Comparison of ENCODE assay signal across 26 mouse cellular contexts in the genomic region with DNA sequence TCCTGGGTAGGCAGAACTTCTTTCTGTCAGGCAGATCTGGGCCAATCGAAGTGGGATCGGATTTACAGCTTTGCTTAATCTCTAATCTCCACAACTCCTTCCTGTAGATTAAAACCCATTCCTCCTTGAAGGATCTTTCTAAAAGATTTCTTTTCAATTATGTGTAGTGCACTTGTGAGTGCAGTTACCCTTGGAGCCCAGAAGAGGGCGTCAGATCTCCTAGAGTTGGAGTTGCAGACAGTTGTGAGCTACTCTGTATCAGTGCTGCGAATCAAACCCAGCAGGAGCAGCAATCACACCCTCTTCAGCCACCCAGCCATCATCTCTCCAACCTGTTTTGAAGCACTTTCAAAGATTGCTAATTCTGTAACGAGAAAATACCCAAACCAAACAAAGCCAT. TPM values are rescaled to one million over a fixed set of nuclear protein-coding genes. Genes with fewer than 3 reads are reported as not detected.
DNase-seq lines count a peak whose midpoint lies in the region; ATAC-seq and TF ChIP-seq lines count a peak whose summit lies in the region.
"Had no signal": no experiment of that assay in that cellular context is flagged by ENCODE, and none has a peak within 500 bp of the region (broad histone marks: within the 10 kb centered on the region; RNA-seq: fewer than 3 reads in every experiment).

No protein-coding gene starts in this region.

- no peaks in the 10 kb centered on the region for H3K36me3 ChIP-seq in intestine, postnatal 0 days (ENCODE audit: control insufficient read depth, insufficient read depth)
- H3K36me3 ChIP-seq in intestine, embryonic 16.5 days (ENCODE audit: control insufficient read depth, insufficient read depth, low read length), result no peaks in the 10 kb centered on the region
- H3K36me3 ChIP-seq in testis, adult 2 months (ENCODE audit: control insufficient read depth, insufficient read depth, low read length), result no peaks in the 10 kb centered on the region
- H3K36me3 ChIP-seq: embryonic facial prominence, embryonic 15.5 days; forebrain, embryonic 10.5 days; heart, embryonic 15.5 days; hindbrain, embryonic 13.5 days had no signal

- H3K27me3 ChIP-seq in intestine, postnatal 0 days (replicated peaks; ENCODE audit: control insufficient read depth, insufficient read depth, low read length), result no peaks in the 10 kb centered on the region
- no peaks in the 10 kb centered on the region for H3K27me3 ChIP-seq in intestine, embryonic 16.5 days (replicated peaks; ENCODE audit: control insufficient read depth, insufficient read depth, low read length)
- H3K27me3 ChIP-seq in testis, adult 2 months (ENCODE audit: control insufficient read depth, insufficient read depth, low read length), result no peaks in the 10 kb centered on the region
- H3K27me3 ChIP-seq: embryonic facial prominence, embryonic 15.5 days; heart, embryonic 15.5 days; hindbrain, embryonic 13.5 days had no signal

- H3K4me2 ChIP-seq in intestine, postnatal 0 days (replicated peaks; ENCODE audit: low read depth), result no peak overlapping the region
- H3K4me2 ChIP-seq in intestine, embryonic 16.5 days (ENCODE audit: low read depth, low read length), result no peak overlapping the region
- H3K4me2 ChIP-seq: embryonic facial prominence, embryonic 15.5 days; heart, embryonic 11.5 days; heart, embryonic 15.5 days; hindbrain, embryonic 13.5 days had no signal

- 83% methylated on average over 5 of the region's 5 CpGs for WGBS in intestine, postnatal 0 days
- 82% methylated on average over 5 of the region's 5 CpGs for WGBS in intestine, embryonic 16.5 days

- no peak overlapping the region for H3K27ac ChIP-seq in intestine, postnatal 0 days (ENCODE audit: low read depth, low read length)
- H3K27ac ChIP-seq in intestine, embryonic 16.5 days (ENCODE audit: low read length), result no peak overlapping the region
- H3K27ac ChIP-seq in testis, adult 2 months (ENCODE audit: control insufficient read depth, insufficient read depth, low read depth, low read length), result no peak overlapping the region
- H3K27ac ChIP-seq in bone marrow macrophage, adult 2 months (ENCODE audit: insufficient read depth, low read depth, low read length), result peak overlapping the region; percentile 86
- H3K27ac ChIP-seq: embryonic facial prominence, embryonic 15.5 days; forebrain, embryonic 10.5 days; gastrocnemius, adult 2 months; heart, embryonic 15.5 days; hindbrain, embryonic 13.5 days; hindbrain, postnatal 0 days had no signal

- no peak for TF ChIP-seq POLR2A in testis, adult 2 months (IDR thresholded peaks at IDR 0.05; ENCODE audit: control insufficient read depth, low read depth, low read length)
- no peak for TF ChIP-seq POLR2A in bone marrow macrophage, adult 2 months (IDR thresholded peaks at IDR 0.05; ENCODE audit: borderline replicate concordance, low read depth, low read length)

- TF ChIP-seq CTCF in intestine, postnatal 0 days (IDR thresholded peaks at IDR 0.05; ENCODE audit: low read depth), result peak; percentile 36
- peak; percentile 28; the same call in 1 of the 2 replicates for TF ChIP-seq CTCF in testis, adult 2 months (IDR thresholded peaks at IDR 0.05; ENCODE audit: control insufficient read depth, insufficient read depth, insufficient replicate concordance, low read depth, low read length)
- TF ChIP-seq CTCF in bone marrow macrophage, adult 2 months (IDR thresholded peaks at IDR 0.05; ENCODE audit: low read depth, low read length), result peak; percentile 34; the same call in 1 of the 2 replicates

- no peak overlapping the region for H3K9ac ChIP-seq in intestine, postnatal 0 days (ENCODE audit: low read depth, low read length)
- no peak overlapping the region for H3K9ac ChIP-seq in intestine, embryonic 16.5 days (ENCODE audit: low read depth, low read length)
- H3K9ac ChIP-seq: embryonic facial prominence, embryonic 15.5 days; heart, embryonic 15.5 days; hindbrain, embryonic 13.5 days had no signal

- ATAC-seq in intestine, postnatal 0 days, result no peak
- ATAC-seq in intestine, embryonic 16.5 days, result no peak
- ATAC-seq: activated CD4-positive, CD25-positive, alpha-beta regulatory T cell, adult 4 months; forebrain, embryonic 14.5 days; hindbrain, postnatal 0 days had no signal

- intact Hi-C loops in gastrocnemius, postnatal 36 days (cut with DNase I), result no loop called here

- H3K4me1 ChIP-seq in intestine, postnatal 0 days (replicated peaks; ENCODE audit: control insufficient read depth, insufficient read depth, low read length), result no peaks in the 10 kb centered on the region
- H3K4me1 ChIP-seq in intestine, embryonic 16.5 days (ENCODE audit: control insufficient read depth, insufficient read depth, low read length), result no peaks in the 10 kb centered on the region
- H3K4me1 ChIP-seq in testis, adult 2 months (ENCODE audit: control insufficient read depth, insufficient read depth, low read length), result no peaks in the 10 kb centered on the region
- H3K4me1 ChIP-seq in bone marrow macrophage, adult 2 months (ENCODE audit: control insufficient read depth, insufficient read depth, low read length), result peaks cover 59% of the 10 kb centered on the region
- H3K4me1 ChIP-seq: embryonic facial prominence, embryonic 15.5 days; forebrain, embryonic 10.5 days; heart, embryonic 15.5 days; hindbrain, embryonic 13.5 days had no signal

- no peaks in the 10 kb centered on the region for H3K9me3 ChIP-seq in intestine, postnatal 0 days (ENCODE audit: control insufficient read depth)
- H3K9me3 ChIP-seq in intestine, embryonic 16.5 days (ENCODE audit: control insufficient read depth, low read length), result no peaks in the 10 kb centered on the region
- H3K9me3 ChIP-seq: embryonic facial prominence, embryonic 15.5 days; forebrain, embryonic 10.5 days; heart, embryonic 15.5 days; hindbrain, embryonic 13.5 days had no signal

- H3K4me3 ChIP-seq in intestine, postnatal 0 days (ENCODE audit: low read depth, low read length), result no peak overlapping the region
- no peak overlapping the region for H3K4me3 ChIP-seq in intestine, embryonic 16.5 days (ENCODE audit: low read length)
- H3K4me3 ChIP-seq in testis, adult 2 months (ENCODE audit: control insufficient read depth, low read depth, low read length), result no peak overlapping the region
- no peak overlapping the region for H3K4me3 ChIP-seq in bone marrow macrophage, adult 2 months (ENCODE audit: insufficient read depth, low read length)
- H3K4me3 ChIP-seq: embryonic facial prominence, embryonic 15.5 days; erythroblast, embryonic 14.5 days; forebrain, embryonic 10.5 days; gastrocnemius, adult 2 months; heart, embryonic 15.5 days; hindbrain, embryonic 13.5 days had no signal

- DNase-seq in testis, postnatal 10 days (ENCODE audit: low spot score), result no peak
- no peak for DNase-seq in spleen, adult 18-20 months
- no peak for DNase-seq in kidney, adult 9 months
- DNase-seq in gastrocnemius, postnatal 36 days, result no peak
- DNase-seq: adrenal gland, adult 2 months; adrenal gland, postnatal 25 days; cerebellum, adult 2 months; cerebellum, postnatal 14 days; embryo, embryonic 11 days; gastrocnemius, adult 2 months; gastrocnemius, postnatal 25 days; heart, adult 11 months; heart, postnatal 14 days had no signal

RNA-seq across cellular contexts. Expression of gene Ypel2, which starts 26.9 kb away (rescaled TPM):
- 4.6 and 5.9 TPM in 2 replicates for polyA plus RNA-seq in intestine, postnatal 0 days (2015; fragmentation: Nextera tagmentation; extraction: Ambion mirVana)
- 7.5 and 8.6 TPM in 2 replicates for polyA plus RNA-seq in intestine, embryonic 16.5 days (2015; fragmentation: Nextera tagmentation; extraction: Ambion mirVana)
- polyA plus RNA-seq in testis, adult 2 months (2012; rRNA removed), result 1.2 and 1.5 TPM in 2 replicates
- polyA plus RNA-seq in bone marrow macrophage, adult 2 months (2012; ENCODE audit: insufficient read depth, insufficient read length, missing spikeins), result 19.5 and 19.8 TPM in 2 replicates
- 1 to 10 TPM; 4.1 to 4.8 TPM for total RNA-seq in gastrocnemius, postnatal 36 days (2021)

RNA-seq across cellular contexts. Expression of gene Gdpd1, which starts 53.4 kb away (rescaled TPM):
- polyA plus RNA-seq in intestine, postnatal 0 days (2015; fragmentation: Nextera tagmentation; extraction: Ambion mirVana), result 16.0 and 16.7 TPM in 2 replicates
- polyA plus RNA-seq in intestine, embryonic 16.5 days (2015; fragmentation: Nextera tagmentation; extraction: Ambion mirVana), result 24.5 and 24.7 TPM in 2 replicates
- 80.8 and 83.6 TPM in 2 replicates for polyA plus RNA-seq in testis, adult 2 months (2012; rRNA removed)
- 41.1 and 43.1 TPM in 2 replicates for polyA plus RNA-seq in bone marrow macrophage, adult 2 months (2012; ENCODE audit: insufficient read depth, insufficient read length, missing spikeins)
- 1 to 10 TPM; 2.9 to 3.5 TPM for total RNA-seq in gastrocnemius, postnatal 36 days (2021)
